Mouse (Mus musculus) thymus, postnatal 4 days (tissue): ENCODE data around the gene Ckap4.

ENCODE experiments used
- DNase-seq: peaks from one replicate; pipeline ENCODE4 v3.0.0; 2021

The Ckap4 gene

GRCm38 (mm10) chr10:84533912-84534671 is at the start of gene Ckap4:
Gene Ckap4, minus strand, starts transcription at chr10:84534062.
- DNase-seq: peak; percentile 73

GRCm38 (mm10) chr10:84582236-84582635 is 48.4 kb upstream of the Ckap4 start:
- no peak for DNase-seq

GRCm38 (mm10) chr10:84581191-84581590 is 47.3 kb upstream of the Ckap4 start:
- no peak for DNase-seq

GRCm38 (mm10) chr10:84579527-84579926 is 45.7 kb upstream of the Ckap4 start:
- no peak for DNase-seq

GRCm38 (mm10) chr10:84578738-84579137 is 44.9 kb upstream of the Ckap4 start:
- DNase-seq: no peak

GRCm38 (mm10) chr10:84577071-84577727 is 43.3 kb upstream of the Ckap4 start:
- peak; percentile 77 for DNase-seq

- DNase-seq: peak; percentile 95
Measured at GRCm38 (mm10) chr10:84576395-84577070, 42.7 kb upstream of the Ckap4 start, which contains the start of gene Tcp11l2. Gene Tcp11l2, plus strand, starts transcription at chr10:84576626.

- no peak for DNase-seq
Measured at GRCm38 (mm10) chr10:84576029-84576394, 42.1 kb upstream of the Ckap4 start.

- no peak for DNase-seq
Measured at GRCm38 (mm10) chr10:84573671-84574420, 40.0 kb upstream of the Ckap4 start.

- no peak for DNase-seq
Measured at GRCm38 (mm10) chr10:84571052-84571639, 37.3 kb upstream of the Ckap4 start.

- DNase-seq: no peak
Measured at GRCm38 (mm10) chr10:84564427-84564826, 30.6 kb upstream of the Ckap4 start.

- peak; percentile 51 for DNase-seq
Measured at GRCm38 (mm10) chr10:84562567-84563554, 29.0 kb upstream of the Ckap4 start.

- no peak for DNase-seq
Measured at GRCm38 (mm10) chr10:84562121-84562520, 28.3 kb upstream of the Ckap4 start.

- no peak for DNase-seq
Measured at GRCm38 (mm10) chr10:84559986-84560385, 26.1 kb upstream of the Ckap4 start.

- no peak for DNase-seq
Measured at GRCm38 (mm10) chr10:84558511-84558910, 24.6 kb upstream of the Ckap4 start.

- DNase-seq: no peak
Measured at GRCm38 (mm10) chr10:84556120-84556519, 22.3 kb upstream of the Ckap4 start.

- DNase-seq: peak; percentile 14
Measured at GRCm38 (mm10) chr10:84554291-84555009, 20.6 kb upstream of the Ckap4 start.

GRCm38 (mm10) chr10:84552477-84552876 is 18.6 kb upstream of the Ckap4 start:
- DNase-seq: no peak

- no peak for DNase-seq
Measured at GRCm38 (mm10) chr10:84551846-84552245, 18.0 kb upstream of the Ckap4 start.

GRCm38 (mm10) chr10:84549920-84550293 is 16.0 kb upstream of the Ckap4 start:
- no peak for DNase-seq
